Mouse (Mus musculus): Measurements from ENCODE around the gene Fez2.

GRCm38 (mm10) chr17:78387665-78388064 lies 30.3 kb downstream of the Fez2 start:
- no peak for TF ChIP-seq CTCF (IDR thresholded peaks at IDR 0.05; ENCODE audit: low read depth, low read length)
- TF ChIP-seq EP300 (IDR thresholded peaks at IDR 0.05; ENCODE audit: insufficient read depth, low read depth, low read length) = no peak
- no peak for TF ChIP-seq POLR2A (IDR thresholded peaks at IDR 0.05; ENCODE audit: insufficient read depth, low read length)
